Mouse (Mus musculus) thymus, postnatal 25 days (tissue): ENCODE data around the gene St3gal3.

Experiments
- DNase-seq: peaks from one replicate; pipeline ENCODE4 v3.0.0; 2022

The St3gal3 gene

DNA sequence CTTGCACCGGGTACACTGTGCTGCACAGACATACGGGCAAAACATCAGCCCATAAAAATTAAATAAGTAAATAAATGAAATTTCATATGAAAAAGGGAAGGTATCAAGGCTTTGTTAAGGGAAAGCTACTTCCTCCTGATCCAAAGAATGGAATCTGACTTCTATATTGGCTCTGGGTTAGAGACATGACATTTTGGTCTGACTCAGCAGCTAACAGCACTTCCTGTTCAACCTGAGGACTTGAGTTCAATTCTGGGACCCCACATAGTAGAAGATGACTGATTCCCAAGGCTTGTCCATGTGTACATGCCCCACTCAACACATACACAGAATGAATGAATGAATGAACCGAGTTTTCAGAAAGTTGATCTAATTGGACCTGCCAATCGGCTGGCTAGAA, 216.9 kb downstream of the St3gal3 start:
- no peak for DNase-seq

DNA sequence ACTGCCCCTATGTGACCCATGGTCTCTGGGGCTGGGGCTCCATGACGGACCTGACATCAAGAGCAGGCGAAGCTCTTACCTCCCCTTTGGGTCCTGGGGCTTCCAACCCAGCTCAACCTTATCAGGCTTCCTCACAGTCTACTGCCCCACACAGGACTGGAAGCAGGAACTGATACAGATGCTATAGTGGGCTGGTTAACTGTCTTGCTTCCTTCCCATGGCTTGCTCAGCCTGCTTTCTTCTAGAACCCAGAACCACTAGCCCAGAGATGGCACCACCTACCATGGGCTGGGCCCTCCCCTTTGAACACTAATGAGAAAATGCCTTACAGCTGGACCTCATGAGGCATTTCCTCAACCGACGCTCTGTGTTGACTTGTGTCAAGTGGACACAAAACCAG, 217.3 kb downstream of the St3gal3 start:
- no peak for DNase-seq

DNA sequence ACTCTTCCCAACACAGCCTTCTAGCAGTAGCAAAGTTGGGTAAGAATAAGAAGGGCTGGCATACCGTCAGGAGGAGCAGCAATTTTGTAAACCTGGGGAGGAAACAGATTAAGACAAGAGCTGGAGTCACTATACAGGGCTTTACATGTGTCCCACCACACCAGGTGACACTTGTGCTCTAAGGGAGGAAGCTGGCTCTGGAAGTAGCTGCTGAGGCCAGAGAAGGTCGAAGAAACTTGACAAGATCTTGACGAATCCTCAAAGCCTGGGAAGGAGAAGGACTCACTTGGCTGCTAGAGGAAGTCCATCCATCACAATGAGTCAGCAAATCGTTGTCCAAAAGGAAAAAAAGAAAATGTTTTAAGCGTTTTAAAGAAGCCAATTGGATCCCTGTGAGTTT, 218.3 kb downstream of the St3gal3 start:
- no peak for DNase-seq

DNA sequence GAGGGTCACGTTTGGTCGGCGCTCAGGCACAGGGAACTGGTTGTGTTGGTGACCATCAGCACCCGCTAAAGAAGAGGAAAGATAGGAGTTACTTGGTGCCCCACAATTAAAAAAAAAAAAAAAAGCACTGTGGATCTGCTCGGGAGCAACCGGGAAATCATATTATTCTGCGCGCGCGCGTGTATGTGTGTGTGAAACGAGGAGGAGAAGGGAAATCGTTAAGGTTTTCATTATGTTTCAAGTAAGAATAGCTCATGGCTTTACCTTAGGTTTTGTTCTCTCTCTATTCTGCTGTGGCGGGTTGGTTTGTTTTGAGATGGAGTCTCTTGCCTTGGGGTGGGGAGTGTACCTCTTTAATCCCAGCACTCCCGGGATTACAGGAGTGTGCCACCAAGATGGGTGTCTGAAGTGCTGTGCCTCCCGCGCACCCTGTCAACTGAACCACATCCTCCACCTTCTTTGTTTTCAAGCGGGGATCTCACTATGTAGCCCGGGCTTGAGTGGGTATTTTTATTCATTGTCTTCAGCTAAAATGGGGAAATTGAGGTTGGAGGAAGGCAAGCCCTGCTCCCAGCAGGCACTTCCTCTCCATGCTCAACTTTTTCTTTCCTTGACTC, 219.1 kb downstream of the St3gal3 start:
- DNase-seq = peak; percentile 33

DNA sequence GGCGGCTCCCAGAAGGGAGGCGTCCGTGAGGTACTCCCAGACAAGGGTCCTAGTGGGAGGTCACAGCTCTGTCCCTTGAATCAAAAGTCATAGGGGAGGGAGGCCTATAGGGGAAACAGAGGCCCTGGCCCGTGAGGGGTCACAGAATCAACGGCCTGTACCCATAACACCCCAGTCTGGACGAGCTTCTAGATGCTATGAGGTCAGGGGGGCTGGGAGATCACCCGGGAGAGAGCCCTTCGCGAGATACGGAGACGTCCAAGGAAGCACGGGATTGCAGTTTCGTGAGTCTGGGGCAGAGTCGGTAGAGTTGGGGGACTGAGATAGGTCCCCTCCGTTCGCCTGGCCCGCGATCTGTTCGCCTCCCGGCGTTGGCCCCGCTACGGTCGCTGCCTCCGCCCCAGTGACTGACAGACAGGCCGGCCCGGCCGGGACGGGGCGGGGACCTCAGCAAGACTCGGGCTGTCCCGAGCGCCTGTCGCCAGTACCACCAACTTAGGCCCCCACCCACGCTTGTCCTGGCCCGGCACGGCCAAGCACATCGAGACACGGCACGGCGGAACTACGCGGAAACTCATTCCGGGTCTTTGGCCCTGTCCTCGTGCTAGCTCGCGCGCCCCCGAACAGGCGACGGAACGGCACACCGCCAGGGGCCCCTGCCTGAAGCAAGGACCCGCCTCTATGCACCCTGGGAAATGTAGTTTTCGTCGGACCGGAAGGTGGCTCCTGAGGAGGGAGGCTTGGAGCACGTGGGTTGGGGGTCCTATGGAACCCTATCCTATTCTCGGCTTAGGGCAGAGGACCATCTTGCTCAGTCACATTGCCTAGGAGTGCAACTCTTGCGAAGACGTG, 219.9 kb downstream of the St3gal3 start, which contains the start of gene Ipo13:
TSS of gene Ipo13 (minus strand) at position 409 of the 852 bp plus-strand sequence.
- peak; percentile 94 for DNase-seq

DNA sequence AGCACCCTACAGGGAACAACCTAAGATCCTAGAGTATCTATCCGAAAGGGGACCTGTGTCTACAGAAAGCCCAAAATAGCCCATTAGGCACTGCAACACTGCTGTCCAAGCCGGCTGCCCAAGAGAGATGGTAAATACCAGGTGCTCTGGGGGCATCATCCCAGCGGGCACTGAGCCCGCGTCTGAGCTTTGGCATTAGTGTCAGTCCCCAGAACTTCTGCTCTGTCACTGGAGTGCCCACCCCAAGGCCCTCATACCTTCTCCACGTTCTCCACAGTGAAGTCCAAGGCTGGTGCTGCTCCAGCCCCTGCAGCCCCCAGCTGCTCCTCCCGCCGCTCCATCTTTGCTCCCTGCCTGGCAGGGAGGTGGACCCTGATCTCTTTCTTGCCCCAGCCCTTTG, 220.7 kb downstream of the St3gal3 start:
- no peak for DNase-seq

DNA sequence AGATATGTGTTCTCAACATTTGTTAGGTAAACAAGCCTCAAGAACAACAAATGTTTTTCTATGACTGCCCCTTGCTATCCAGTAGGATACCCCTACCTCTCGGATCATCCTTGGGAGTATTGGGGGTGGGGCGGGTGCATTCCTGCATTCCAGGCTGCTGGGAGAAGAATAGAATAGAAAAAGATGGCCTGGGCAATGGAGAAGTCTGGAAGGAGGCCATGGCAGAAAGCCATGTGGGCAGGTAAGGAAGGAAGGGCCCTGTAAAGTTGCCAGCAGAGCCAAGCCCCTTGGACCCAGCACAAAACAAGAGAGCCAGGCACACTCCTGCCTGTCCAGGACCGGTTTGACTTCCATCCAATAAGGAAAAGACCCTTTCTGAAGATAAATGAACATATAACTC, 221.3 kb downstream of the St3gal3 start:
- no peak for DNase-seq

DNA sequence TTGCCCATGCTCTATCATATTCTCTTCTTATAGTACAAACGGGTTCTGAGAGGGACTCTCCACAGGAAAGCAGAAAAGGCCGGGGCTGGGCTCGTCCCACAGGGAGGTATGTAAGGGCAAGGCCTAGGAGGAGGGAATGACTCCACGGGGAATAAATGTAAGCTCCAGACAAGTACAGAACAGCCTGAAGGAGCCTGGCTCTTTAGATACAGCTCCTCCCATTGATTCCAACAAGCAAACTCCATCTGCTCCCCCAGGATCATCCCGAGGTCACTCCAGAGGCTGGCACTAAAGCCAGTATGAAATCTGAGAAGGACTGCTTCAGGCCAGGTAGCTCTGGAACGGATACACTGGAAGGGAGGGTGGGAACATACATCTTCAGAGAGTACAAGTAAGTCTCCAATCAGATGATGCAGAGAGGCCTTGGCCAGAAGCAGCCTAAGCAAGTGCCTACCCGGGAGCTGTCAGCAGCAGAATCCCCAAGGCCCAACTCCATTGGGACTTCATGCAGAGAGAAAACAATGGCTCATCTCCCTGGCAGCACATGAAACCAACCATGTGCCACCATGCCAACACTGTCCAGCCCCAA, 221.9 kb downstream of the St3gal3 start:
- no peak for DNase-seq

DNA sequence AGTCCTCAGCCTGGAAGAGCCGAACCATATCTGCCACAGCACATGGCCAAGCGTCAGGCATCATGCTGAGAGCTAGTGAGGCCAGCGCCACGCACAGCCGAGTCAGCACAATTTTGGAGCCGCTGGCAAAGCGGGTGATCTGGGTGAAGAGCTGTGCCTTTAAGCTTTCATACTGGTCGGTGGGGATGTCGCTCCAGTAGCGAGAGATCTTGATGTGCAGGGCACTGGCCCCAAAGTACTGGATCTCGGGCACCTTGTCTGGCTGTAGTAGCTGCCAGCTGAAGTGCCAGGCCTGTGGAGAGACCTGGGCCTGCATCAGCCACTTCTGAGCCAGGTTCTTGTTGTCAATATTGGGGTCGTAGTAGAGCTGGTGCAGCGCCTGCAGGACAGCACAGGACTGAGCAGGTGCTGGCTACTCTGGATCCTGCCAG, 222.6 kb downstream of the St3gal3 start:
- no peak for DNase-seq

DNA sequence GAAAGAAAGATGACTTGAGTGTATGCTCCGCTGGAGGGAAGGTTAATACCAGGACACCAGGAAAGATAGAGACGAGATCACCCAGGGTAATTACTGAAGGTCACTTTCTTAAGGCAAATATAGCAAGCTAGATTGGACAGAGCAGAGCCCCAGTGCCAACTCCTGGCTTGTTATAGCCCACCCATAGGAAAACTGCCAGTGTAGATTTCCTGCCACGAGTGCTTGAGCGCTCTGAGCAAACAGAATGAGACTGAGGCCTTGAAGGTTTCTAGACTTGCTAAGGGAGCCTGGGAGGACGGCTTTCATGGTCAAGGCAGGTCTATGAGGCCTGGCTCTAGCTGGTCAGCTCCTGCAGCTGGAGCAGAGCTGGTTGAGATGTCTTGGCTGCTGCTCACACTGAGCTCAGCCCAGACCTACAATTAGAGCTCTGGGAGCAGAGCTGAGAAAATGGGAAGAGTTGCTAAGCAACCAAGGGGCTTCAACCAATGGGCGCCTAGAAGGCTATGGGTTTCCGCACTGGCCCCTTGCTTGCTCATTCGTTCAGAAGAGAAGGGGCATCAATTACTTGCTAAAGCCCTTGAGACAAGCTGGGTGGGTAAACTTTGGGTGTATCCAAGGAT, 225.8 kb downstream of the St3gal3 start:
- DNase-seq = no peak

DNA sequence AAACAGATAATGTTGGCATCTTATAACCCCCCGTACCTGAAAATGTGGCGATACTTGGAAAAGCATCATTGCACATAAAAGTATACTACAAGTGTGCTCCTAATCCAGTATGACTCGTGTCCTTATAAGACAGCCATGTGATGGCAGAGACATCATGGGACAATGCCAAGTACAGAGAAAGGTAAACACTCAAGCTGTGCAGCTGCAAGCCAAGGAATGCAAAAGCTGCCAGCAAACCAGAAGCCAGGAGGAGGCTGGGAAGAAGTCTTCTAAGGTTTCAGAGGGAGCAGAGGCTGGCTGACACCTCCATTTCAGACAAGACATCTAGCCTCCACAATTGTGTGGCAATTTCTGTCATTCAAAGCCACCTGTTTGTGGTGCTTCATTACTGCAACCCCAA, 228.5 kb downstream of the St3gal3 start:
- no peak for DNase-seq

DNA sequence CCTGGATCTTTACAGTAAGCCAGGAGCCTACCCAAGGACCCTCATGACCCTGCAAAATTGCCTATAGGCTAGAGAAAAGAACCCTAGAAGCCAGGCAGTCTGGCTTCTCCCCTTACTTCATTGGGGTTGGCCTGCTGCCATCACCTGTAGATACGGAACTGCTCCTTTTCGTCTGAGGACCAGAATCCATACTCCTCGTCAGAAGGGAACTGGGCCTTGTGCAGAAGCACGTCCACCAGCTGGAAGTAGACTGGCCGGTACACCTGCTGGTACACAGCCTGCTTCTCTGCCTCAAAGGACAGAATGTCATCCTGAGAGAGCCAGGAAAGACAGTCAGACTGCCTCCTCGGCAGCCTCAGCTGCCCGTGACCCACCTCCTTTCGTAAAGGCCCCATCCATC, 230.0 kb downstream of the St3gal3 start:
- DNase-seq = no peak

DNA sequence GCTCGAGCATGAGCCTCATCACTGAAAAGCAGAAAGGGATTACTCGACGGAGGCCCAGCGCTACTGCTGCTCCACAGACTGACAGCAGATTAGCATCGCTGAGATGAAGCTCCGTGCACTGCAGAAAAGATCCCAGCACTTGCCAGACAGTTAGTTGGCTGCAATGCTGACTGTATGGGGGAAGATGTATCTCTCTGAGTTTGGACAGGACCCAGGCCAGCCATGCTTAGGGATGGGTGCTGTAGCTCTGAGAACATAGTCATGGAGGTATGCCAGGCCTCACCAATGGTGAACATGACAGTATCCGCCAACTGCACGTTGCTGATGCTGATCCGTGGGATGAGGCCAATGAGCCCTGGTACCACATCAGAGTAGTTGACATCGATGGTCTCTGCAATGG, 230.6 kb downstream of the St3gal3 start:
- no peak for DNase-seq

DNA sequence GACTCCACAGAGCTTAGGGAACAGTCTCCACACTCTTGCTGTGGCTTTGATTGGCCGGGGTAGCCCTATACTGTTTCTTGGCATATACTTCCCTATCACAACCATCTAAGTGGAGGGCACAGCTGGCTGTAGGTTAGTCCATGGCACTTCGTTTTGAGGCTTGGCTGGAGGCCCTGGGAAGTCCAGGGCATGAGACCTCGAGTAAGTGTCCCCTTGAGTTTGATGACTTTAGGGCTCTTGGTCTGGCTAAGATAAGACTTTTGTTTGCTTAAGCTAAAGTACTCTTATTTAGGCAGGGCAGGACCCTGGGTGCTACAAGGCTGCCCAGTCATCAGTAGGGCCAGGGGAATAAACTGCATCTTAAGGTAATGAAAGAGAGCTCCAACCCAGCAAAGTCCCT, 236.6 kb downstream of the St3gal3 start:
- DNase-seq = no peak

DNA sequence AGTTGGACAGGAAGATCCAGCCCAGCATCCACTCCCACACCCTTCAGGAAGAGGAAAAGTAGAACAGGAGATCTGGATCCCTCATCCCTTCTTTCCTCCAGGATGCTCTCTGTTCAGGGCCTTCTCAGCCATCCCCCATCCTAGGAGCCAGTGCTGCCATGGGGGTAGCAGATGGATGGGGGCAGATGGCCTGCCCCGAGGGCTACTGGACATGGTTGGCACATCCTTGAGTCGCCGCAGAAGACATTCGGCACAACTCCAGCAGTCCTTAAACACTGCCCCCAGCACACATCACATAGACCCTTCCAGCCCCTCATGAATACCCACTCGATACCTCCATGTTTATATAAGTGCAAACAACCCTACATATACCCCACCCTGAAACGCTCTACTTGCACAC, 238.7 kb downstream of the St3gal3 start:
- no peak for DNase-seq

DNA sequence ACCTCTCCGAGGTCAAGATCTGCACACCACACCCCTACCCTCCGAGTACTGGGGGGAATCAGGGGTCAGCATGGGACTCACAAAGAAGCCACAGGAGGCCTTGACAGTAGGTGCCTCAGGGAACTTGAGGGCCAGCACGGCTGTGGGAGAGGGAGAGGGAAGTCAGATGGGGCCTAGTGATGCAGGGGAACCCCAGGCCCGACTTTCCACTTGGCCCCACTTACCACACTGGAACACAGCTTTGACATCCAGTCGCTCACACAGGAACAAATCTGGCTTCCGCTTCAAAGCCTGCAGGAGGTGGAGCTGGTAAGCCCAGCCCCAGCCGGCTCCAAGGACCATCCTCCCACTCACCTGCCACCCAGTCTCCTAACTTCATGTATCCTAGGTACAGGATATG, 239.4 kb downstream of the St3gal3 start:
- DNase-seq = no peak

DNA sequence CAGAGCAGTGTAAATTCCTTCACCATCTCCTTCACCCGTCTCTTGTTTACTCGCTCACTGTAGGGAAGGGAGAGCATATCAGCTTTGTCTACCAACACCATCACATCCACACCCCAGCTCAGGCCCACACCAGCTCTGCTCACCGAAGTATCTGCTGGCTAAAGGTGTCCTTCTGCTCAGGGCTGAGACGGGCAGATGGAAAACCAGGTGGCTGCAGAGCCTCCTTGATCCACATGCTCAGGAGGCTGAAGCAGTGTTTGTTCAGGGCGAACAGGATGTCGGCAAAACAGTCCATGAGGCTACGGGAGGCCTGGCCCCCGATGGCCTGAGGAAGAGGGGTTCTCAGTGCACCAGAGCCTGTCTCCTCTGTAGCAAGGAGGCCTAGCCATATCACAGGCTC, 240.1 kb downstream of the St3gal3 start:
- DNase-seq = no peak

DNA sequence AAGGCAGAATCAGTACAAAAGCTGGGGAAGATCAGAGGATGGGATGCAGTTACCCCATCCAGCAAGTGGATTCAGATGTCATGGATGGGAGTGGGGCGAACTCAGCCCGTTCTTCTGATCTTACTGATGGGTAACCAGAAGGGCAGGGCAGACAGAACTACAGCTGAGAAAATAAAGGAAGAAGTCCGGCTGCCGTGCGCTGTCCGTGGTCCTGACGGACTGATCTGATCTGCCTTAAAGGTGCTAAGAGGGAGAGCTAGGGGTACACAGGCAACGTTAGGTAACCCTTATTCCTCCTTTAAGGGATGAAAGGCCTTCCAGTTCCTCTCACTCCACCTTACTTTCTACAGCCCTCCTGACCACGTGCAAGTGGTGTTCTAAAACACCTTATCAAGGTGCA, 241.3 kb downstream of the St3gal3 start:
- peak; percentile 68 for DNase-seq

DNA sequence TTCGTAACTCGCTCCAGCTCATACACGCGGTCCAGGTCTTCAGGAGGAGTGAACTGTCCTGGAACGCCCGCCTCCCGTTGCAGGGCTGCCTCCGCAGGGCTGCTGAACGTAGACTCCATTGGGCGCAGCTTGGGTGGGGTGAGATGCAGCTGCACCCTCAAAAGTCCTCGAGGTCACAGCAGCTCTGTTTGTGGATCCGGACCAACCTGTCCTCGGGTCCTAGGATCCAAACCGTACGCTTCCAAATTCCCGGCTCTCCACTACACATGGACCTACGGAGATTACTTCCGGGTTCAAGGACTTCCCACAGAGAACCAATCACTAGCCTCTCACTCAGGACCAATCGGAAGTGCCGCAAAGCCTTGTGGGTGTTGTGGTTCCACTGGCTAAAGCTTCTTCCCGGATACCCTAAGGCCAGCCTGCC, 243.0 kb downstream of the St3gal3 start, which contains the start of gene Dph2:
TSS of gene Dph2 (minus strand) at position 295 of the 424 bp plus-strand sequence.
- DNase-seq = peak; percentile 78

DNA sequence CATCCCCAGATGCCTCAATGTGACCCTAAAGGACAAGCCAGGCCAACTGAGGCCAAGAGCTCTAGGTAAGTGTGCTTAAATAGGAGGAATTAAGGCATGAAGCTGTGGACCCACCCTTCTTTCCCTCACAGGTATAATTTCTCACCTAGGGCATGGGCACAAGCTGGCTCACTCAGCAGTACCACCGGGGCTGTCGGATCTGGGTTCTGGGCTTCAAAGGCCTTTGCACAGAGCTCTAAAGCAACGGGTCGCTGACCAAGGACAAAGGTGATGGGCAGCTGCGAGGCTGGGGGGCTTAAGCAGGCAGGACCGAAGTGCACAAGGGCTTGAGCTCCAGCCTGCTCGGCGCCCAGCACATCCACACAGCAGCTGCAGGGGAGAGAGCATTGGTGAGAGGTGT, 244.0 kb downstream of the St3gal3 start:
- DNase-seq = no peak

DNA sequence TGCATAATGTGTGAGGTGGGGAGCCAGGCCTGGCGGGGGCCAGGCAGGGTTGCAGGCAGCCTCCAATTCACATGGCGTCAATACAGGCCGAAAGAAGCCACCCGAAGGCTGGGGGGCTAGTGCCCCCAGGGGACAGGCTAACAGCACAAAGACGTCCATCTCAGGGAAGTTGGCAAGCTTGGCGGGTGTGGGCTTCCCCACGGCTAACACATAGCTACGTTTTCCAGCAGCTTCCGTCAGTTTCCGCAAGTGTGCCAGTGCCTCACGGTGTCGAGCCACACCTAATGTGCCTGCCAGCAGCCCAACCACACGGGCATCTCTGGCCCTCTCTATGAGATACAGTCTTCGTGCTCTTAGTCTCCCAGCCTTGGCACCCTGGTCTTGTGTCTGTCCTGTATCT, 244.7 kb downstream of the St3gal3 start:
- no peak for DNase-seq

DNA sequence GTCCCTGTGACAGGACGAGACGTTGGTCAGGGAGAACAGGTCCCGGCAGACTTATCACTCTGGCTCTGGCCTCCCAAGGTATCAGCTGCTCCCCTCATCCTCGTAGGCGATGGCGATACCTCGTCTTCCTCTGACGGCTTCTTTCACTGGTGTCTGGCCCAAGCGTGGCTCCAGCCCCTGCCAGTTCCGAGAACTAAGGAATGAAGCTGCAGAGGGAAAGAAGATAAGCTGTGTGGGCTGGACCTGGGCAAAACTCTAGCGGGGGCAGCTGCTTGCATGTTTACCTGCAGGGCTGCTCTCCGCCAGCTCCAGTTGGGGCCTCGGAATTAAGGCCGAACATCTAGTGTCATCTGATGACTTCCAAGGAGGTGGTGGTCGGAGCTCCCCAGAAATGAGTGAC, 245.2 kb downstream of the St3gal3 start:
- DNase-seq = no peak

DNA sequence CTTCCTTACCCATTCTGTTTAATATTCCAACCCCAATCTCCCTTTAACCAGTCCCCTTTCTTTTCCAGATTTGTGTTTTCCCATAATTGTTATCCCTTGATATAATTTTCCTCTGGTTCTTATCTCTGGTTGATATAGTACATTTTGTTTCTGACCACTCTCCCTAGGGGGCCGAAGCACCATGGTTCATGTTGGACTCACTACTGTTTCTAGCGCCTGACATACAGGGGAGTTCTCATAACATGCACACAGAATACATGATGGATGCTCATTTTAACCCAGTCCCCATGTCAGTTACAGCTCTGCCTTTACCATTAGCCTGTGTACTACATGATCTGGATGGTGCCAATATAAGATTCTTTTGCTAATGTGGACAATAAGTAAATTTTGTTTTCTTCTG, 246.8 kb downstream of the St3gal3 start:
- no peak for DNase-seq

DNA sequence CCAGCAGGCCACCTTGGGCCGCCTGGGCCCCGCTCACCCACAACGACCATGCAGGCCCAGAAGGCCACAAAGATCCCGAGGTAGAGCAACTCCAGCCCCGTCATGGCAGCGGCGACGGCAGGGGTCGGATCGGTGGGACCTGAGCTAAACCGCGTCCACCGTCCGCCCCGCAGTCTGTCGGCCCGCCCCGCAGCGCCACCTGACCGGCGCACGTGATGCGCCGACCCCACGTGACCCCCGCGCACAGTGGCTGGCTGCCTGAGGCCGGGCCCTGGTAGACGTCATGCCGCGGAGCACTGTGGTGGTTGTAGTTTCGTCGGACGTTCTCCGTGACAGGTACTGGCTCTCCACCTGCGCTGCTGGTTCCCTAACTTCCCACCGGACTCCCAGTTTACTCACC, 247.6 kb downstream of the St3gal3 start, which contains the start of gene Atp6v0b:
TSS of gene Atp6v0b (minus strand) at position 201 of the 400 bp plus-strand sequence.
- peak; percentile 92 for DNase-seq
